Mouse (Mus musculus) liver, embryonic 15.5 days (tissue): ENCODE data around the gene Il1rapl1. TPM values are rescaled to one million over a fixed set of nuclear protein-coding genes. Genes with fewer than 3 reads are reported as not detected.

ENCODE experiments used
- ATAC-seq: fragments of 200-750 bp; cut with Nextera tagmentation; 2 replicates; pipeline ENCODE4 v1.8.0; 2017; ENCODE audit warnings: moderate number of reproducible peaks, mild to moderate bottlenecking, moderate library complexity; ENCODE audit not compliant: insufficient read depth
- H3K27ac ChIP-seq: fragments of 300-500 bp; sonication (generic); replicated peaks from 2 replicates; pipeline ENCODE4 v1.5.1; 2015; ENCODE audit warnings: mild to moderate bottlenecking, inconsistent platforms
- H3K27me3 ChIP-seq: fragments of 300-500 bp; sonication (generic); 2 replicates; pipeline ENCODE4 v1.6.1; 2015; ENCODE audit warnings: mild to moderate bottlenecking, inconsistent platforms
- H3K36me3 ChIP-seq: fragments of 300-500 bp; sonication (generic); replicated peaks from 2 replicates; pipeline ENCODE4 v1.6.1; 2015; ENCODE audit warnings: moderate library complexity, mild to moderate bottlenecking, inconsistent platforms
- H3K4me1 ChIP-seq: fragments of 300-500 bp; sonication (generic); replicated peaks from 2 replicates; pipeline ENCODE4 v1.6.1; 2015; ENCODE audit warnings: inconsistent platforms
- H3K4me2 ChIP-seq: fragments of 300-500 bp; sonication (generic); 2 replicates; pipeline ENCODE4 v1.6.1; 2015; ENCODE audit warnings: moderate library complexity, mild to moderate bottlenecking, inconsistent platforms
- H3K4me3 ChIP-seq: fragments of 300-500 bp; sonication (generic); replicated peaks from 2 replicates; pipeline ENCODE4 v1.5.1; 2015; ENCODE audit warnings: mild to moderate bottlenecking, inconsistent platforms
- H3K9ac ChIP-seq: fragments of 300-500 bp; sonication (generic); 2 replicates; pipeline ENCODE4 v1.6.1; 2015; ENCODE audit warnings: moderate library complexity, mild to moderate bottlenecking, inconsistent platforms
- H3K9me3 ChIP-seq: fragments of 300-500 bp; sonication (generic); replicated peaks from 2 replicates; pipeline ENCODE4 v1.6.1; 2016; ENCODE audit warnings: inconsistent platforms
- WGBS: fragments of 180-500 bp; shearing (Covaris S2); methylation state at CpG from one replicate; pipeline ENCODE4 v1.1.7; 2015; ENCODE audit warnings: mixed read lengths; ENCODE audit not compliant: insufficient replicate concordance; 5-methylcytosine and 5-hydroxymethylcytosine counted together
- polyA plus RNA-seq: library from polyadenylated mRNA; unstranded; fragments of >200 nt; fragmentation: Nextera tagmentation; extraction: Ambion mirVana; gene quantifications from 2 replicates; pipeline ENCODE4 v1.2.1, GENCODE M21; 2015

The Il1rapl1 gene
- not detected in 2 replicates for polyA plus RNA-seq

DNA sequence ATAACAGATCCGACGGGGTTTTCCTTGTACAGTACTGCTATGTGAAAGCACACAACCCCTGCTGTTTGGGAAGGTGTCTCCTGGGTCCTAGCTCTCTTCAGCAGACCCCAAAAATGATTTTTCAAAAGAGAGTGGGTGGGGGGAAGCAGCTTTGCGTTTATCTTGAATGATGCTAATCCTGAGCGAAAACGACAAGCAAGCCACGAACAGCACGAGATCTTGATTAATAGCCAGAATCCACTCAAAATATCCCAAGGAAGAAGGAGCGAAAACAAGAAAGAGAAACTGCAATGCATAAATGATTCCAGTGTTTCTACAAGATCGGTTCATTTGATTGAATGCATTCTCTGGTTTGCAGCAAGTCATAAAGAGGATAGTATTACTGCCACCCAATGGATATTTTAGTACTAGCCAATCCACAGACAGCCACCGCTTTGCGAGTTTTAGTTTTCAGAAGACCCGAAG, at the start of gene Il1rapl1:
Gene Il1rapl1 (minus strand): TSS at position 37 of the 465 bp plus-strand sequence.
- H3K9me3 ChIP-seq = no peaks in the 10 kb centered on the region
- no peaks in the 10 kb centered on the region for H3K4me1 ChIP-seq
- no peaks in the 10 kb centered on the region for H3K27me3 ChIP-seq
- ATAC-seq = no peak
- 13% methylated on average over 12 of the region's 12 CpGs for WGBS
- H3K9ac ChIP-seq = no peak within 1 kb of the TSS
- no peak within 1 kb of the TSS for H3K27ac ChIP-seq
- H3K4me2 ChIP-seq = no peak within 1 kb of the TSS
- H3K4me3 ChIP-seq = no peak within 1 kb of the TSS
- H3K36me3 ChIP-seq = no peaks in the 10 kb centered on the region

DNA sequence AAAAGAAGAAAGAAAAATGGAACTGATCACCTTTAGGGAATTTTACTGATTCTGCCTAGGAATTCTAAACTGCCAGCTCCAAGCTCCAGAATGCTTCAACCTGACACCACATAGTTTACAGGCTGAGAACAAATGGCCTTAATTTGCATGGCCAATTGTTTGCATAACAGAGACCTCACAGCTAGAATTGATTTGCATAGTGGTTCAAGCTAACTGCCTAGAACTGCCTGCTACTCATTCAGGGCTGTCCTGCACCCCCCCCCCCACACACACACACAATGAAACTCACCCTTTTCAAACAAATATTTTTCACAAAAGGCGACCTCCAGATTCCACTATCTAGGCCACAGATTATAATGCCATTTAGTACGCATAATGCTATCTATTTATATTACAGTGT, 42.6 kb upstream of the Il1rapl1 start:
- ATAC-seq = no peak
- H3K4me2 ChIP-seq = no peak overlapping the region
- H3K27ac ChIP-seq = no peak overlapping the region
- no peaks in the 10 kb centered on the region for H3K4me1 ChIP-seq
- H3K9ac ChIP-seq = no peak overlapping the region
- no peaks in the 10 kb centered on the region for H3K27me3 ChIP-seq
- H3K36me3 ChIP-seq = no peaks in the 10 kb centered on the region
- 39% methylated on average over 2 of the region's 2 CpGs for WGBS
- no peaks in the 10 kb centered on the region for H3K9me3 ChIP-seq
- no peak overlapping the region for H3K4me3 ChIP-seq

DNA sequence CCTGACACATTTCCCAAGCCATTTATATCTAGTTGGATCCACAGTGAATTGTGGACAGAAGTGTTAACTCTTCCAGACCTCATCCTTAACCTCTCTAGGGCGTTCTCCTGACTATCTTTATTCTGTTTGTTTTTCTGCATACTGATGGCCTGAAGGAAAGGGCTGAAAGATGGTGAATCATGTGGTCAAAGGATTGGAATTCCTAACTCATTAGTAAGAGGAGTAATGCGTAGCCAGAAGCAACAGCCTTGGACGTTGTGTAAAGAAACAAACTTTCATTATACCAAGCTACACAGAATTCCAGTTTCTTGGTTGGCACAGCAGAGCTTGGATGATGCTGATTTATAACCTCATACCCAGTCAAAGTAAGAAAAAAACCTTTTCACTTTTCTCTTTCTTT, 10.2 kb upstream of the Il1rapl1 start:
- Histone ChIP-seq H3K9ac (no peak overlapping the region), H3K4me3 (no peak overlapping the region), H3K27ac (no peak overlapping the region), H3K4me2 (no peak overlapping the region), H3K4me1 (no peaks in the 10 kb centered on the region), H3K27me3 (no peaks in the 10 kb centered on the region), H3K36me3 (no peaks in the 10 kb centered on the region), H3K9me3 (no peaks in the 10 kb centered on the region)
- no peak for ATAC-seq
- 34% methylated on average over 3 of the region's 3 CpGs for WGBS

DNA sequence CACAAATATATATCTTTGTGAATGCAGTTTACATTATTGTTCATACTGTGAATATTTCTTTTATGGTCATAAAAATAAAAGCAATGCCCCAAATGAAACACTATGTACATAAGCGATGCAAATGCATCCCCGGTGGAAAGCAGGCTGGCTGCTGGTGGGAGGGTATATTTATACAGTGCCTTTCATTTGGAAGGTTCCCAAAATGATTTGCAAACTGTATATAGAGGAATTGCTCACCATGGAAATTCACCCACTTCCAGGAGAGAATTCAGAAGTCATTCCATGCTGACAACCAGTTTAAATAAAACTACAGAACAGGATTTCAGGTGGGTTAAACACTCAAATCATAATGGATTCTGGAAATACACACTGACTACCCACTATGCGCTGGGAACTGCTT, 4.6 kb upstream of the Il1rapl1 start:
- Histone ChIP-seq H3K4me3 (no peak overlapping the region), H3K27ac (no peak overlapping the region), H3K4me2 (no peak overlapping the region), H3K4me1 (no peaks in the 10 kb centered on the region), H3K9ac (no peak overlapping the region), H3K9me3 (no peaks in the 10 kb centered on the region), H3K36me3 (no peaks in the 10 kb centered on the region), H3K27me3 (no peaks in the 10 kb centered on the region)
- WGBS = 77% methylated on average over 3 of the region's 3 CpGs
- no peak for ATAC-seq

DNA sequence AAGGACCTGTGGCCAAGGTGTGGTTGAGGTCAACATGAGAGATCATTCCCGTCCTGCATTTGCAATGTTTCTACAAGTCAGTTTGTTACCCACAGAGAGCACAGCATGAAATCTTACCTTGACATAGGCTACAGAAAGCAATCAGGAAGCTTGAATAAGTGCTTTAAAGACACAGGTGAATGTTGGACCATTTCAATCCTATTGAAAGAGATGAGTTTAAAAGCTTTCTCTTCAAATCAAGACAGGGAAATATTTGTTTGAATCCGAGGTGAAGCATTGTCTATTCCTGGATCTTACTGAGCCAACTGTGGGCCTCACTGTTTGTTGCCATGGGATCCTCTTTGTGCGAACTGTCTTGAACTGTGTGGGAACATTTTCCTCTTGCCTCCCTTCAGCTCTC, 2.4 kb upstream of the Il1rapl1 start:
- H3K4me1 ChIP-seq = no peaks in the 10 kb centered on the region
- H3K9ac ChIP-seq = no peak overlapping the region
- no peaks in the 10 kb centered on the region for H3K27me3 ChIP-seq
- ATAC-seq = no peak
- no peak overlapping the region for H3K27ac ChIP-seq
- 43% methylated on average over 3 of the region's 3 CpGs for WGBS
- H3K36me3 ChIP-seq = no peaks in the 10 kb centered on the region
- no peak overlapping the region for H3K4me3 ChIP-seq
- H3K4me2 ChIP-seq = no peak overlapping the region
- H3K9me3 ChIP-seq = no peaks in the 10 kb centered on the region

DNA sequence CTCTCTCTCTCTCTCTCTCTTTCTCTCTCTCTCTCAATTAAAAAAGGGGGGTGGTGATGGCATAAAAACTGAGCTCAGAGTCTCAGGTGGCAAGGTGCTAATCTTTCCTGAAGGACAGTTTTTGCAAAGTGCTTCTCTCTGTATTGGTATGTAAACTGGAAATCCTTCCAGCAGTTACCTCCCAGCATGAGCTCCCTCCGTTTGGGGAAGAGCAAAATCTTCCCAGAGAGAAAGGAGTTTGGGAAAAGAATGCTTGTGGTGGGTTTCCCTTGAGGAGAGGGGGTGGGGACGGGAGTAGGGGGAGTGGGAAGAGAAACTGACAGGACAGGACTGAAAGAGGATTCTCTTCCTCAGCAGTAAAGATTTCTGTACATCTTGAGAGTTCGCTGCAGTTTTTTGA, 881 bp upstream of the Il1rapl1 start:
- H3K4me2 ChIP-seq = no peak overlapping the region
- no peak overlapping the region for H3K4me3 ChIP-seq
- no peaks in the 10 kb centered on the region for H3K36me3 ChIP-seq
- H3K27me3 ChIP-seq = no peaks in the 10 kb centered on the region
- no peak overlapping the region for H3K9ac ChIP-seq
- no peaks in the 10 kb centered on the region for H3K9me3 ChIP-seq
- no peaks in the 10 kb centered on the region for H3K4me1 ChIP-seq
- no peak overlapping the region for H3K27ac ChIP-seq
- WGBS = 6% methylated on average over 3 of the region's 3 CpGs
- no peak for ATAC-seq

DNA sequence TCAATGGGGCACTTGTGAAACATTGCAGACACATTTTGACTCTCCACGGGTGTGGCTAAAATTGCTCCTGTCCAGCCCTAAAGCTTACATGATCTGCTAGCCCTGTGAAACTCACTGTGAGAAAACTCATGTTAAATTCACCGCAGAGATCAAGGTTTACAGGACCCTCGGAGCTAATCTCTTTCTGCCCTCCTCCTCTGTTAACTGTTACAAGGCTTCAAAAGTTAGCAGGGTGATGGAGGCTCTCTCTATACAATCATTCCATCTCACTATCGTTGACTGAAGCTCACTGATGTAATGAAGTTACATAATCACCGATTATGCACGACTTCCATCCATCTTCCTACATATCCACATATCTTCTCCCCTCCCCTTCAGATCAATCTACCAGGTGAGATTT, 1.9 kb downstream of the Il1rapl1 start:
- no peak for ATAC-seq
- no peak overlapping the region for H3K4me2 ChIP-seq
- WGBS = 42% methylated on average over 6 of the region's 6 CpGs

DNA sequence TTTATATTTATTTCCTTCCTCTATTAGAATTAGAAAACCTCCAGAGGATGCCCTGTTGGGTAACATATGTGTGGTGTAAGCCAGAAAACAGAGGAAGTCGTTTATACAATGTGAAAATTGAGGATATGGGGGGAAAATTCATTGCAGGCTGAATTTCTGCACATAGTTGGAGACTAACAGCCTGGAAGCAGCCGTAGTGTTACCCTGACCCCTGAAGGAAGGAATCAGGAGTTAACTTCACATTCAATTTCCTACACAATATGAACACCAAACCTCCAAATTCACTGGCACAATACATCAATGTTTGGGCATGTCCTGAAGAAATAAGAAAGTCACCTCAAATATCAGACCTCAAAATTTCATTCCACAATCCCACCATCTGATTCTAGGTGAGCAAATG, 3.2 kb downstream of the Il1rapl1 start:
- H3K9ac ChIP-seq = no peak overlapping the region
- no peak overlapping the region for H3K27ac ChIP-seq
- H3K4me2 ChIP-seq = no peak overlapping the region
- no peaks in the 10 kb centered on the region for H3K9me3 ChIP-seq
- no peaks in the 10 kb centered on the region for H3K4me1 ChIP-seq
- no peaks in the 10 kb centered on the region for H3K36me3 ChIP-seq
- ATAC-seq = no peak
- no peaks in the 10 kb centered on the region for H3K27me3 ChIP-seq
- WGBS = 11% methylated on average over 2 of the region's 2 CpGs
- H3K4me3 ChIP-seq = no peak overlapping the region

More for the DNA sequence above, 1.9 kb downstream of the Il1rapl1 start:
- Histone ChIP-seq H3K36me3 (no peaks in the 10 kb centered on the region), H3K9me3 (no peaks in the 10 kb centered on the region), H3K9ac (no peak overlapping the region), H3K4me1 (no peaks in the 10 kb centered on the region), H3K27ac (no peak overlapping the region), H3K27me3 (no peaks in the 10 kb centered on the region), H3K4me3 (no peak overlapping the region)

DNA sequence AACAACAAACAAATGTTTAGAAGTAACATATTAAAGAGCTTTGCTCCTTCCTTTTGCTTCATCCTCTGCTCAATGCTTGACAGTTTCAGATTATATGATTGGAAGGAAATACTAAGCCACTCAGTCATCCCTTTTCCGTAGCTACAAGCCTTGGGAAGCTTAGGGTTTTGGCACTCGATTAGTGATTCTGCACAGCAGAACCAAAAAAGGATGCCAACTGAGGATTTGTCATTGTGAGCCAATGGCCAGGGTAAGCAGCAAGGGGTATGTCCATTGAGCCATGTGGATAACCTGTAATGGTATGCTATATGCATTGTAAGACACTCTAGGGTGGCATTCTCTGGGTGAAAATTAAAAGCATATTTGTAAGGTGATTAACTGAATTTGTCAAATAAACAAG, 5.7 kb downstream of the Il1rapl1 start:
- Histone ChIP-seq H3K4me1 (no peaks in the 10 kb centered on the region), H3K27ac (no peak overlapping the region), H3K4me3 (no peak overlapping the region), H3K9ac (no peak overlapping the region), H3K9me3 (no peaks in the 10 kb centered on the region), H3K4me2 (no peak overlapping the region), H3K36me3 (no peaks in the 10 kb centered on the region), H3K27me3 (no peaks in the 10 kb centered on the region)
- no peak for ATAC-seq
- WGBS = 72% methylated on average over 2 of the region's 2 CpGs

DNA sequence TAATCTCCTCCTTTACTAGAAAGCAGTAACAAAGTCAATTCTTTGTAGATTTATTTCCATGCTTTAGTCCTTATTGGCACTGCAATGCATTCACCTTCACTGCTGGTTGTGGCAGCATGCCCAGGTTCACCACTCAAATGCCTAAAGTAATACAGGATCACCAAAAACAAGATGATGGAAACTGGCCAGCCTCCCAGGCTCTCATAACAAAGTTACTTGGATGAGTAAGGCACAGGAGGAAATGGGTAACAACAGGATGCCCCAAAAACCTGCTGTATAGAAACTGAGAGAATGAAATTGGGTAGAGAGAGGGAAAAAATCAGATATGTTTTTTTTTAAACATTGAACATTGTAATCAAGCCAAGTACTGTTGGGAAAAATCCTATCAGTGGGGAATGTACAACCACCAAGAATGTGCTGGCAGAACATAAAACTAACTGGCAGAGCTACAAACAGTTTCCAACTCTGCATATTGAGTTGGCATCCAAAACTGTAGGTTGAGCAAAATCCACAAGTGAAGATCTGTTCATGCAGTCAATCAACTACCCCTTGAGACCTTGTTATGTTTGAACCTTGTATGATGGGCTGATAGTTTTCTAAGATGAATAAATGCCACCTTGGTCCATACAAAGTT, 21.4 kb downstream of the Il1rapl1 start:
- no peaks in the 10 kb centered on the region for H3K27me3 ChIP-seq
- no peak overlapping the region for H3K9ac ChIP-seq
- no peaks in the 10 kb centered on the region for H3K9me3 ChIP-seq
- no peak overlapping the region for H3K4me3 ChIP-seq
- no peak for ATAC-seq
- H3K4me1 ChIP-seq = no peaks in the 10 kb centered on the region
- H3K27ac ChIP-seq = no peak overlapping the region
- no peaks in the 10 kb centered on the region for H3K36me3 ChIP-seq
- H3K4me2 ChIP-seq = no peak overlapping the region

DNA sequence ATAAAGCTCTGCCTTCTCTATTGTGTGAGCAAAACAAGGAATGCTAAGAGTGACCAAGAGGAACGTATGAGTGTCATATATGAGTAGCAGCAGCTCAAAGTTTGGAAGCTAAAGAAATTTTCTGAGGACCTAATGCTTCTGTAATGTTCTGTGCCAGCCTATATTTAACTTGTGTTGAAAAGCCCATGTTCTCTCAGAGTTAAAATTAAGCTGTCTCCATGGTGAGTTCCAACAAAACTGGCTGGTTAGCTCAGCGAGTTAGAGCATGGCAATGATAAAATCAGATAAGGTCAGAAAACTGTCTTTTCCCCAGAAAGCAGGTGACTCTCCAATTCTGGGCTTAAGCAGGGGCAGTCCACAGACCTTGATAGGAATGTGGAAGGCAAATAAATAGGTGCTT, 25.6 kb downstream of the Il1rapl1 start:
- no peaks in the 10 kb centered on the region for H3K36me3 ChIP-seq
- H3K4me1 ChIP-seq = no peaks in the 10 kb centered on the region
- ATAC-seq = no peak
- no peak overlapping the region for H3K9ac ChIP-seq
- 46% methylated on average over 2 of the region's 2 CpGs for WGBS
- no peak overlapping the region for H3K4me3 ChIP-seq
- H3K9me3 ChIP-seq = no peaks in the 10 kb centered on the region
- no peak overlapping the region for H3K27ac ChIP-seq
- no peaks in the 10 kb centered on the region for H3K27me3 ChIP-seq
- H3K4me2 ChIP-seq = no peak overlapping the region

DNA sequence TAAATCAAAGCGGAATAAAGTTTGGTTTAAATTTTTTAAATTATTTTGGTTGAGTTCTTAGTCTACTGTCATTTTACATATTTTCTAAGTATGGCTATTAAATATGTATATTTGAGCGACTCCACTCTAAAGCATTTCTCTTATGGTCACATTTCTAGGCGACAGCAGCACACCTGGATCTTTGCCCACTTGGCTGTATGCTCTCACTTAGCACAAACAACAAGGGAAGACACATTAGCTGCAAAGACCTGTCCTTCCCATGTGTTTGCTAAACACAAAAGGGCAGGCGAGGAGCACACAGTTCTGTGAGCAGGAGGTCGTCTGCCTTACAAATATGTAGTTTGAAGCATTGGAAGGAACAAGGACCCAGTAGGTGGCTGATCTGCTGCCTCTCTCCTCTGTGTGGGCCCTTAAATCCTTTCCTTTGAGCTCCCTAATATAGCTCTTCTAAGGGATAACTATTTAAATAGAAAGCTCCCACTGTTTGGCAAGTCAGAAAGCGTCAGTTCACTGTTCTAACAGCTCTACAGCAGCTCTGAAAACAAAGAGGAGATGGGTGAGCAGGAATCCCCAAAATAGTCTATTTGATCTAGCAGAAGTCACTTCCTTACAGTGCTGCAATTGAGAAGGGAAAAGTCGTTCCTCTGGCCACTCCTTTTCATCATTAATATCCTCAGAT, 42.6 kb downstream of the Il1rapl1 start:
- Histone ChIP-seq H3K4me1 (no peaks in the 10 kb centered on the region), H3K36me3 (no peaks in the 10 kb centered on the region), H3K9me3 (no peaks in the 10 kb centered on the region), H3K4me2 (no peak overlapping the region), H3K9ac (no peak overlapping the region), H3K27me3 (no peaks in the 10 kb centered on the region), H3K4me3 (no peak overlapping the region), H3K27ac (no peak overlapping the region)
- WGBS = 41% methylated on average over 7 of the region's 7 CpGs
- no peak for ATAC-seq
